Mouse (Mus musculus) spleen, postnatal 36 days (tissue): ENCODE measurements at regions not wholly inside any gene's neighbourhood (a gene's known extent, or its start where the extent isn't known, plus 50 kb on each side); places are given as distances from the start of the nearest gene placed in this dataset.
A peak's percentile ranks its signal among the peaks of the same experiment; 100 is the strongest.

Experiments
- DNase-seq, 2 experiments: peaks; one replicate each; pipeline ENCODE4 v3.0.0; 2022; ENCODE audit warnings: low spot score in 2 of 2, mixed read lengths in 1 of 2

DNA sequence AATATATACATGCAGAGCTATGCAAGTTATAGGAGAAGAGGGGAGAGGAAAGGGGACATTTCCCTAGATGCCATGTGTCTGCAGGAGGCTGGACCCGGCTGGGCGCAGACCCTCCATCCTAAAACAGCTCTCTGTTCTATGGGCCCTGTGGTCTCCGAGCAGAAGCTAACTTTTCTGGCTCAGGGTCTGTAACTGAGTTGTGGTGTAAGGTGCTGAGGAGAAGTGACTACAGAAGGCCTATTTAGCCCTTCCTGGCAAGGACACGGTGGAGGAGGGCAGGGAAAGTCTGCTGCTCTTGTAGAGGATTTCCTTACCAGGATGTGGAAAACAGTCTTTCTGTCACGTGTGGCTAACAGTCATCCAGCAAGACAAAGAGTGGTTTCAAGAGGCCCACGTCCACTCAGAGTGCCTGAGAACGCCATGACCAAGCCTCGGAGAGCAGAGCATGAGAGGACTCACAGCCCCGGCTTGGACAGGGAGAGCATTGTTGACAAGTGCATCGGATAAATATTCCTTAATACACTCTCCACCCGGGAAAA lies 216.2 kb downstream of the Setd4 start:
- DNase-seq, result no peak

GRCm38 (mm10) chr16:93384039-93384537 lies 219.8 kb downstream of the Setd4 start:
- no peak for DNase-seq

GRCm38 (mm10) chr16:93382945-93383344 lies 220.9 kb downstream of the Setd4 start:
- no peak for DNase-seq

DNA sequence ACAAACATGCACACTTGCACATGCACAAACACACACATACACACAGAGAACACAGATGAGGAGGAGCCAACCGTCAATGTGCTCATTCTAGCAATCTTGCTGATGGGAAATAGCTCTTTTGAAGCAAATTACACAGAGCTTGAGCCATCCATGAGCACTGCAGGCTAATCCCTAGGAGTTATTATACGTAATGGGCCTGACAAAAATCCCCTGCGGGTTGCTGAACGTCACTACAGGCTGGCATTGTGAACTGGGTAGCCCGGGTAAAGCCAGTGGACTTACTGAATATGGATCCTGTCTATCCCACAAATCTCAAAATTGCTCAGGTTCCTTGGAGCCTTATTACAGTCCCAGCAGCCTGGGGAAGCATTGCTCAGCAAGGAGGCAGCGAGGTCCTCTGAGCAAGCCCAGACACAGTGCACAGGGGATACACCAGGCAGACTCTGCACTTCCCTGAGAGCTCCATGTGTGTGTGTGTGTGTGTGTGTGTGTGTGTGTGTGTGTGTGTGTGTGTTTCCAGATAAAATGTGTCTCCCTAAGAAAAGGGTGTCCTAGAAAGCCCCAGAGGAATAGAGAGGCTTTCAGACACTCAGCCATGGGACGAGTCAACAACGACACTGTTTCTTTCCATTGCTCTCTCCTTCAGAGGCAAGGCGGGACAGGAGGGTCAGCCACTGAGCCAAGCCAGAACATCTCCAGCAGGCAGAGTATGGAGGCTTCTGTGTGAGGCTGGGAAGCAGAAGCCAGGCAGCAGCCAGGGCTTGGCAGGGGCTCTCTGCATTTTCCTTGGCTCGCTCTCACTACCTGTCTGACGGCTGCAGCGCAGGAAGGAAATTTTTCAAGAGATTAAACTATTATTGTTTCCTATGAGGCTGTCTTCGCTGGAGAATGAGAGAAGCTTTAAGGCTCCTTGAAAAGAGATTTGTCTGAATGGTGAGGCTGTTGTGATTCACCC lies 222.9 kb downstream of the Setd4 start:
- no peak for DNase-seq

- DNase-seq, result no peak
These were observed 223.7 kb downstream of the Setd4 start for GRCm38 (mm10) chr16:93380117-93380516.

DNA sequence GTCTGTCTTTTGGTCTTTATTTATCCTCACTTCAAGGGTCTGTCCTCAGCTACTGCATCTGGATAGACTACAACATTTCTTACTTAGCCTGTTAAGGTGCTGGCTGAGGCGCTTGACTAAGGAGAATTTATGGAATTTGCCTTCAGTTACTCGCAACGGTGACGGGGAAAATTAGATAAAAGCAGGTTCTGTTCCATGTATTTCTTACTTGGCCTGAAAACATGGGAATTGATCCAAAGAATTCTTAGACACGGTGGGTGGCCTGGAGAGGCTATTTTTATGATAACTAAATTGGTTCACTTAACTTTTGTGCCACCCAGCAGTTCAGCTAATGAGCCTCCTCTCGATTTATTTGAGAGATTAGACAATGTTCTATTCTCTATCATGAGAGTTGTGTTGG lies 224.3 kb downstream of the Setd4 start:
- DNase-seq, result no peak

- DNase-seq, result no peak
These were observed 229.2 kb downstream of the Setd4 start for GRCm38 (mm10) chr16:93374669-93375068.

DNA sequence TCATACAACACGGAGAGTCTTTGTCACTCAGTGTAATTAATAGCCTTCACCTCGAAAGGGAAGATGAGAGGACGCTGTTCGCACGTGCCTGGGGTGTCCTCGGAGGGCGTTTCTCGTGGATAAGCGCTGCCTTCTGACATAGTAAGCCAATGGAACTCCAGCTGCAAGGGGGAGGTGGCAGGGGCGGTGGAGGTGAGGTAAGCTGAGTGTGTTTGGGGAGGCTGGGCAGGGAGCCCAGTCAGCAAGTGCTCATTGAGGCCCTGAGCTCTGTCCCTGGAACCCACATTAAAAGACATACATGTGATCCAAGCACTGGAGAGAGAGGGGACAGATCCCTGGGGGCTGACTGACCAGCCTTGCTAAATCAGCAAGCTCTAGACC lies 234.1 kb downstream of the Setd4 start:
- DNase-seq, result no peak

GRCm38 (mm10) chr16:93368824-93369765 lies 234.8 kb downstream of the Setd4 start:
- DNase-seq, result no peak

DNA sequence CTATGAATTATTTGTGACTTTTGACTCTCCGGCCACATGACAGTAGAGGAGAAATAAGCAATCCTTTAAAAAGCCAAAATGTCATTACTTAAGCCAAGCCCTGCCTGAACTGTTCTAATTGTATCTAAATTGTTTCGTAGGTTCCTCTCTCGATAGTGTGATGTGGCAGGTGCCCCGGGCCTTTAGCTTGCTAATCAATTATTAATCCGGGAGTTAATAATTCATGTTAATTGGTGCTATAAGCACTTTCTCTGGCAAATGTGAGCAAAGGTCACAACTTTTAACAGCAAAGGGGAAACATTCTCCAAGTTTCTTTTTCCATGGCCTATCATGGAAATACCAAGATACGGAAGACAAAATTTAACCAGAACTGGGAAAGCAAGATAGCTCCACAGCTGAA lies 235.9 kb downstream of the Setd4 start:
- no peak for DNase-seq

DNA sequence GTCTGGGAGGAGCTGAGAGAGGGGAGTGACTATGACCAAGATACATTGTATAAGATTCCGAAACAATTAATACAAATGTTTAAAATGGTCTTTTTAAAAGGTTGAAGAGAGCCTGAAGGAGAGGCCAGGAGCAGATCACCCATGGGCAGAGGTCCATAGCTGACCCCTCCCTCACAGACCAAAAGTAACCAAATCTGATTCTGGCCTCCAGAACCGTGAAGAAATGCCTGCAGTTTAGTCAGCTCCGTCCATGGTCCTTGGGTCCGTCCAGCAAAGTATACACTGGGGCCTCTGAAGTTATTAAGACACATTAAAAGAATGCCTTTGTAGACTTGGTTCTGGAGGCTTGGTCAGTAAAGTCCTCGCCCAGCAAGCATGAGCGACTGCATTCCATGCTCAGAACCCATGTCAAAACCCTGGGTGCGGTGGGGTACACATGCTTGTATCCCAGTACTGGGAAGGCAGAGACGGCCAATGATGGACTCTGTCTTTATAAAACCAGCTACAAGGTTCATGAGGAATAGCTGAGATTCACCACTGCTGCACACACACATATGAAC lies 236.5 kb downstream of the Setd4 start:
- DNase-seq, result no peak

DNA sequence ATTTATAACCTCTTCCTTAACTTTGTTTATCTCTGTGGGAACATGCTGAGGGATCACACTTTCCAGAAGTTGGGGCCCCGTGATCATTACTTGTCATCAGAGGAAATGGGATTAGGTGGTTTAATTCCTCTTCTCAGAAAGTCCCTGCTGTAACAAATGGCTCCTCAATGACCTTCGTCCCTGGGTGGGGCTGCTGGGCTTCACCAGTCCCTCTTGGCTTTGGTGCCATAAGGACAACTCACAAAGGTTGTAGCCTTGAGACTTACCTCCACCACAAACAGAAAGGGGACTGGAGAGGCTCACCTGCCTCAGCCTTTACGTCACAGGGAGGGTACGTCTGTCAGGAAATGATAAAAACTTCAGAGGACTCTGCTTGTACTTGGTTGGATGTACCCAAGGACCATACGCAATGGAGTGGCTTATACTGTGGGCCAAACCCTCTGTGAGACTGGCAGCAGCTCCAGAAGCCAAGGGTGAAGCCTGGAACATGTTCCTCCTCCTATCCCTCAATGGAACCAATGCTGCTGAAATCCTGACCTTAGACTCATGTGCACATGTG lies 237.4 kb downstream of the Setd4 start:
- DNase-seq, result no peak

DNA sequence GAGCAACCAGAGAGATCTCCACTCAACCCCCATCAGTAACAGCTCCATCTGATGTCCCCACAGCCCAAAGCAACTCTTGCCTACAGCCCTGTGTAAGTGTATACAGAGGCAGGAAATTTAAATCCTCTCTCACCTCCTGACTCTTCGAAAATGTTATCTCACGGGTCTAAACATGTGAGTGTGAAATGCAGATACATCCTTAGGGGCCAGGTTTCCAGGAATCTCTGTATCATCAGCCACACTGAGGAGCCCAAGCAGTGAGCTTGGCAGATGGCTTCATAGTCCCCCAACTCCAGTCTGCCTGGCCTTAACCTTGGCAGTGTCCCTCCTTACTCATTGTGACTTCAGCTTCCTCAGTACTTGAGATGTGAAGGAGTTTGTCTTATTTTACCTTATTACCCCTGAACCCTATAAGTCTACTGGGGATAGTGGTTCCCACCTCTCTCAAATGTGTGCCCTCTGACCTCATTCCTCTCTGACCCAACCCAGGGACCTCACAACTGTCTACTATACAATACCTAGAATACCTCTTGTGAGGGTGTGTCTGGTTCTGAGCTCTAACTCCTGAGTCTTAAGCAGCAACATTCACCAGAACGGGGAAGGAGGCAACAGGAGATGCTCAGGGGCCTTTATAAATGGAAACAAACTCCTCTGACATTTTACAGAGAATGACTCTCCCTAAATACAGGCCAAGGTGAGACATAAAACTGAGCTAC lies 238.5 kb downstream of the Setd4 start:
- DNase-seq, result no peak

- no peak for DNase-seq
These were observed 244.1 kb downstream of the Setd4 start for GRCm38 (mm10) chr16:93359772-93360171.

GRCm38 (mm10) chr16:93358613-93359012 lies 245.2 kb downstream of the Setd4 start:
- peak in 1 of 2 experiments; percentile 7 for DNase-seq

GRCm38 (mm10) chr16:93358166-93358565 lies 245.7 kb downstream of the Setd4 start:
- no peak for DNase-seq

- DNase-seq, result no peak
These were observed 248.5 kb downstream of the Setd4 start for GRCm38 (mm10) chr16:93355204-93355899.

DNA sequence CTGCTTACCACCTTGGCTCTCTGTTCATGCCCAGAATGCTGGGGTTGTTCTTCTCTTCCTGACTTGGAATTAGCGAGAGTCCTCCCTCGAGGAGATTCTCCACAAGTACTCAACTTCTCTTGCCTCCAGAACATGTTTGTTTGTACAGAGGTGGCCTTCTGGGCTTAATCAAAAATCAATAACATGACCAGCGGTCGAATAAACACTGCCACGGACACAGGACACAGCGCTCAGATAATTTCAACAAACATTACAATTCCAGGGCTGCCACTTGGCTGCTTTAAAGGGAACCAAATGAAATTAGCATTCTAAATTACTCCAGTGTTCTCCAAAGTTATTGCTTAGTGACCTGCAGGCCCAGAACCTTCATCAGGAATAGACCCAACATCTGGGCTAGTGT lies 249.9 kb downstream of the Setd4 start:
- no peak for DNase-seq

DNA sequence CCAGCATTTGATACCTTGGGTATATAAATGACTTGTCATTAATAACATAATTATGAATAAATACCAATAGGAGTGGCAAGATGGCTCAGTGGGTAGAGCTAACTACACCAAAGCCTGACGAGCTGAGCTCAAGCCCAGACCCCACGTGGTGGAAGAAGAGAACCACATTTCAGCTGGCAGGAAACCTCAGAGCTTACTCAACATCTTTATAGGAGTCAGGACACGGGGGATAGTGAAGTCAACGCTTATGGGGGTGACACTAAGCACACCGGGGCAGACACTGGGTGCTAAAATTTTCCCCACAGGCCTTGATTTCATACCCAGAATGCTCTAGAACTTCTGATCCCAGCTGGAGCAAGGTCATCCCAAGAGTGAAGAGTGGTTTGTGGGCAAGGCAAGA lies 259.3 kb downstream of the Setd4 start:
- no peak for DNase-seq

- no peak for DNase-seq
These were observed 261.2 kb downstream of the Setd4 start for GRCm38 (mm10) chr16:93342701-93343100.
